In genomic region chr11:75813085-75813484, GRCm38 (mm10) we compare ENCODE assay signal across 13 mouse cellular contexts. TPM values are rescaled to one million over a fixed set of nuclear protein-coding genes. Genes with fewer than 3 reads are reported as not detected.
DNase-seq lines count a peak whose midpoint lies in the region; ATAC-seq lines count a peak whose summit lies in the region.
"Had no signal": no experiment of that assay in that cellular context is flagged by ENCODE, and none has a peak within 500 bp of the region (broad histone marks: within the 10 kb centered on the region; RNA-seq: fewer than 3 reads in every experiment).

No protein-coding gene starts in this region.

- H3K9me3 ChIP-seq in limb, embryonic 13.5 days, result no peaks in the 10 kb centered on the region
- no peaks in the 10 kb centered on the region for H3K9me3 ChIP-seq in limb, embryonic 10.5 days (replicated peaks)
- H3K9me3 ChIP-seq in stomach, embryonic 14.5 days (ENCODE audit: control insufficient read depth, low read depth, low read length), result no peaks in the 10 kb centered on the region
- H3K9me3 ChIP-seq in forebrain, embryonic 10.5 days, result no peaks in the 10 kb centered on the region
- H3K9me3 ChIP-seq: embryonic facial prominence, embryonic 13.5 days; hindbrain, embryonic 10.5 days had no signal

- 0 out of 2 replicates have a peak overlapping the region, but pooled peaks have one; percentile 39 for H3K27ac ChIP-seq in limb, embryonic 13.5 days
- no peak overlapping the region for H3K27ac ChIP-seq in limb, embryonic 10.5 days
- H3K27ac ChIP-seq in stomach, embryonic 14.5 days (ENCODE audit: low read length), result peak overlapping the region; percentile 95
- H3K27ac ChIP-seq in forebrain, embryonic 10.5 days, result no peak overlapping the region
- H3K27ac ChIP-seq: embryonic facial prominence, embryonic 13.5 days; hindbrain, embryonic 10.5 days had no signal

- H3K27me3 ChIP-seq in limb, embryonic 13.5 days, result no peaks in the 10 kb centered on the region
- H3K27me3 ChIP-seq in limb, embryonic 10.5 days (ENCODE audit: low read depth, poor library complexity, severe bottlenecking), result no peaks in the 10 kb centered on the region
- no peaks in the 10 kb centered on the region for H3K27me3 ChIP-seq in stomach, embryonic 14.5 days (ENCODE audit: control insufficient read depth, insufficient read depth, low read length)
- peaks cover 6% of the 10 kb centered on the region; the same call in 1 of the 2 replicates for H3K27me3 ChIP-seq in forebrain, embryonic 10.5 days (ENCODE audit: poor library complexity, severe bottlenecking)
- H3K27me3 ChIP-seq: embryonic facial prominence, embryonic 13.5 days had no signal

- H3K4me2 ChIP-seq in limb, embryonic 13.5 days (replicated peaks), result no peak overlapping the region
- H3K4me2 ChIP-seq in stomach, embryonic 14.5 days (replicated peaks; ENCODE audit: low read depth, low read length), result no peak overlapping the region
- H3K4me2 ChIP-seq: embryonic facial prominence, embryonic 13.5 days had no signal

- H3K4me1 ChIP-seq in limb, embryonic 13.5 days, result peaks cover 32% of the 10 kb centered on the region
- H3K4me1 ChIP-seq in limb, embryonic 10.5 days, result peaks cover 21% of the 10 kb centered on the region
- peaks cover 24% of the 10 kb centered on the region for H3K4me1 ChIP-seq in stomach, embryonic 14.5 days (ENCODE audit: control insufficient read depth, insufficient read depth, low read length)
- peaks cover 13% of the 10 kb centered on the region for H3K4me1 ChIP-seq in forebrain, embryonic 10.5 days

- H3K4me3 ChIP-seq in limb, embryonic 13.5 days, result no peak overlapping the region
- no peak overlapping the region for H3K4me3 ChIP-seq in limb, embryonic 10.5 days
- H3K4me3 ChIP-seq in stomach, embryonic 14.5 days (ENCODE audit: low read depth, low read length), result no peak overlapping the region
- H3K4me3 ChIP-seq in forebrain, embryonic 10.5 days, result no peak overlapping the region
- H3K4me3 ChIP-seq: embryonic facial prominence, embryonic 13.5 days; hindbrain, embryonic 10.5 days; megakaryocyte, embryonic 14.5 days had no signal

- DNase-seq in limb, embryonic 10.5 days (ENCODE audit: low spot score), result no peak
- DNase-seq in adrenal gland, postnatal 25 days, result peak; percentile 38
- peak; percentile 10 for DNase-seq in heart, postnatal 25 days (ENCODE audit: low spot score)
- no peak for DNase-seq in forebrain, embryonic 10.5 days (ENCODE audit: extremely low spot score, low spot score)
- DNase-seq in liver, result no peak
- DNase-seq: thymus, postnatal 25 days had no signal

- intact Hi-C loops in heart, postnatal 25 days (cut with DNase I), result no loop called here

- 61% methylated on average over 10 of the region's 10 CpGs for WGBS in limb, embryonic 13.5 days
- WGBS in limb, embryonic 10.5 days, result 77% methylated on average over 10 of the region's 10 CpGs
- 48% methylated on average over 10 of the region's 10 CpGs for WGBS in stomach, embryonic 14.5 days
- 74% methylated on average over 10 of the region's 10 CpGs for WGBS in forebrain, embryonic 10.5 days

- no peak overlapping the region for H3K9ac ChIP-seq in limb, embryonic 13.5 days
- H3K9ac ChIP-seq in stomach, embryonic 14.5 days (replicated peaks; ENCODE audit: low read depth, low read length), result no peak overlapping the region
- H3K9ac ChIP-seq: embryonic facial prominence, embryonic 13.5 days had no signal

- H3K36me3 ChIP-seq in limb, embryonic 13.5 days, result no peaks in the 10 kb centered on the region
- H3K36me3 ChIP-seq in limb, embryonic 10.5 days, result no peaks in the 10 kb centered on the region
- no peaks in the 10 kb centered on the region for H3K36me3 ChIP-seq in stomach, embryonic 14.5 days (ENCODE audit: control insufficient read depth, insufficient read depth, low read length)
- no peaks in the 10 kb centered on the region for H3K36me3 ChIP-seq in forebrain, embryonic 10.5 days (replicated peaks)
- H3K36me3 ChIP-seq: embryonic facial prominence, embryonic 13.5 days; hindbrain, embryonic 10.5 days had no signal

- no peak for ATAC-seq in limb, embryonic 13.5 days (ENCODE audit: low FRiP score, low read depth)
- no peak for ATAC-seq in stomach, embryonic 14.5 days (ENCODE audit: insufficient number of reproducible peaks, insufficient read depth, low FRiP score, low read depth)
- no peak for ATAC-seq in activated CD4-positive, CD25-positive, alpha-beta regulatory T cell, adult 4 months

RNA-seq across cellular contexts. Expression of gene Doc2b, which starts 17.2 kb away (rescaled TPM):
- polyA plus RNA-seq in limb, embryonic 13.5 days (2015; fragmentation: Nextera tagmentation; extraction: Ambion mirVana), result 1.0 and 1.3 TPM in 2 replicates
- 0.06 and 0.20 TPM in 2 replicates for polyA plus RNA-seq in limb, embryonic 10.5 days (2016; fragmentation: Nextera tagmentation; extraction: Ambion mirVana)
- total RNA-seq in adrenal gland, postnatal 25 days (2021), result 16.0 and 23.3 TPM in 2 replicates
- under 1 TPM; 0.14 to 0.42 TPM for total RNA-seq in heart, postnatal 25 days (2021)
- polyA plus RNA-seq in stomach, embryonic 14.5 days (2014; fragmentation: Nextera tagmentation; extraction: Ambion mirVana), result 2.5 and 2.6 TPM in 2 replicates
- polyA plus RNA-seq in activated CD4-positive, CD25-positive, alpha-beta regulatory T cell, adult 4 months (2017; shearing (Covaris generic)), result not detected
- polyA plus RNA-seq in forebrain, embryonic 10.5 days (2016; fragmentation: Nextera tagmentation; extraction: Ambion mirVana), result 0.10 and 0.17 TPM in 2 replicates
- total RNA-seq: MEL had no signal

Comparison
In these comparisons a context has a peak if more than half of its experiments do, and no peak if none do; other contexts are left out.
1. H3K27ac ChIP-seq: peak in limb, embryonic 13.5 days (single experiment) and stomach, embryonic 14.5 days (single experiment); none in limb, embryonic 10.5 days (single experiment) and forebrain, embryonic 10.5 days (single experiment).
2. DNase-seq: peak in adrenal gland, postnatal 25 days (single experiment) and heart, postnatal 25 days (single experiment); none in limb, embryonic 10.5 days (single experiment), forebrain, embryonic 10.5 days (single experiment) and liver (single experiment).